Mouse (Mus musculus) spleen, embryonic (tissue): ENCODE measurements around the gene Sec61a1.

Experiments used
- CTCF ChIA-PET: fragments of 350-600 bp; sonication (Branson Sonifier 250); formaldehyde crosslinking; loops from one replicate; lab custom pipeline; 2022; lab: Charles Lee

Sec61a1 gene

GRCm38 (mm10) chr6:88454545-88454944 lies 64.2 kb downstream of the Sec61a1 start:
- CTCF ChIA-PET = no interaction called here
